Mouse (Mus musculus): ENCODE results near the gene Ciapin1. TPM values are rescaled to one million over a fixed set of nuclear protein-coding genes. Genes with fewer than 3 reads are reported as not detected.
A peak's percentile ranks its signal among the peaks of the same experiment; 100 is the strongest.

Gene Ciapin1
- polyA plus RNA-seq, 1 experiment: 404 TPM

- Histone ChIP-seq H3K36me3 (replicated peaks; ENCODE audit: low read length) (no peaks in the 10 kb centered on the region), H3K4me3 (replicated peaks) (no peak overlapping the region), H3K9me3 (no peaks in the 10 kb centered on the region), H3K27me3 (replicated peaks) (peaks cover 24% of the 10 kb centered on the region), H3K4me1 (peaks cover 65% of the 10 kb centered on the region)
- TF ChIP-seq GATA1 (IDR thresholded peaks at IDR 0.05; ENCODE audit: borderline replicate concordance, low read length) (no peak), FLI1 (IDR thresholded peaks at IDR 0.05; ENCODE audit: low read length) (no peak)
Observed at GRCm38 (mm10) chr8:94781838-94782235, 56.3 kb downstream of the Ciapin1 start.

GRCm38 (mm10) chr8:94781155-94781837 is 56.9 kb downstream of the Ciapin1 start:
- peaks cover 26% of the 10 kb centered on the region for H3K27me3 ChIP-seq (replicated peaks)
- H3K36me3 ChIP-seq (replicated peaks; ENCODE audit: low read length): no peaks in the 10 kb centered on the region
- no peaks in the 10 kb centered on the region for H3K9me3 ChIP-seq
- TF ChIP-seq FLI1 (IDR thresholded peaks at IDR 0.05; ENCODE audit: low read length) (no peak), GATA1 (IDR thresholded peaks at IDR 0.05; ENCODE audit: borderline replicate concordance, low read length) (no peak)
- no peak overlapping the region for H3K4me3 ChIP-seq (replicated peaks)
- peaks cover 71% of the 10 kb centered on the region for H3K4me1 ChIP-seq

DNA sequence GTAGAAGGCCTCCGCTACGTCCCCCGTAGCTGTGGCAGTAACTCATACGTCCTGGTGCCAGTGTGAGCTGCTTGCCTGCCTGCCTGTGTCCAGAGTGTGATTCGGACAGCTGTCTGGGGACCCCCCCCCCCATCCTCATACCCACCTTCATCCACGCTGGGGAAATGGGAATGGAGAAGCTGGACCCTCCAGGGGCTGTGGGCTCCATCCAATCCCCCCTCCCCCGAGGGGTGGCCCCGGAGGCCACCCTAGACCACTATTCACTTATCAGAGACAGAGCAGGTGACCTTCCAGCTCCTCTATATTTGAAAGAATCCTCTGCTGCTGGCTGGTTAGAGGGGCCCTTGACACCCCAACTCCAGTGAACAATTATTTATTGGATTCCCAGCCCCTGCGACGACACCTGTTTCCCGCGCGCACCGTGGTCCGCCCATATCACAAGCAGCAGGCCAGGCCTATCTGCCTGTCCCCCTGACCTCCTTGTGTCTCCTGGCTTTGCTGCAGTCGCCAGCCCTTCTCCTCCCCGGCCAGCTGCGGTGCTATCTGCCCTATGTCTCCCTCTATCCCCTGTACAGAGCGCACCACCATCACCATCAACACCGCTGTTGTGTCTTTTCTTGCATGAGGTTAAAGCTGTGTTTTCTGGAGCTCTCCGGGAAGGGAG is 57.5 kb downstream of the Ciapin1 start:
- no peaks in the 10 kb centered on the region for H3K9me3 ChIP-seq
- no peaks in the 10 kb centered on the region for H3K36me3 ChIP-seq (replicated peaks; ENCODE audit: low read length)
- no peak overlapping the region for H3K4me3 ChIP-seq (replicated peaks)
- H3K4me1 ChIP-seq: peaks cover 74% of the 10 kb centered on the region
- TF ChIP-seq FLI1 (IDR thresholded peaks at IDR 0.05; ENCODE audit: low read length) (no peak), GATA1 (IDR thresholded peaks at IDR 0.05; ENCODE audit: borderline replicate concordance, low read length) (no peak)
- peaks cover 31% of the 10 kb centered on the region for H3K27me3 ChIP-seq (replicated peaks)

DNA sequence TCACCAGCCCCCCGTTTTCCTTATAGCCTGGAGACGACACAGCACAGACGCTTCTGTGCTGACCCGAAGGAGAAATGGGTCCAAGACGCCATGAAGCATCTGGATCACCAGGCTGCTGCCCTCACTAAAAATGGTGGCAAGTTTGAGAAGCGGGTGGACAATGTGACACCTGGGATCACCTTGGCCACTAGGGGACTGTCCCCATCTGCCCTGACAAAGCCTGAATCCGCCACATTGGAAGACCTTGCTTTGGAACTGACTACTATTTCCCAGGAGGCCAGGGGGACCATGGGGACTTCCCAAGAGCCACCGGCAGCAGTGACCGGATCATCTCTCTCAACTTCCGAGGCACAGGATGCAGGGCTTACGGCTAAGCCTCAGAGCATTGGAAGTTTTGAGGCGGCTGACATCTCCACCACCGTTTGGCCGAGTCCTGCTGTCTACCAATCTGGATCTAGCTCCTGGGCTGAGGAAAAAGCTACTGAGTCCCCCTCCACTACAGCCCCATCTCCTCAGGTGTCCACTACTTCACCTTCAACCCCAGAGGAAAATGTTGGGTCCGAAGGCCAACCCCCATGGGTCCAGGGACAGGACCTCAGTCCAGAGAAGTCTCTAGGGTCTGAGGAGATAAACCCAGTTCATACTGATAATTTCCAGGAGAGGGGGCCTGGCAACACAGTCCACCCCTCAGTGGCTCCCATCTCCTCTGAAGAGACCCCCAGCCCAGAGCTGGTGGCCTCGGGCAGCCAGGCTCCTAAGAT is 58.4 kb downstream of the Ciapin1 start:
- Histone ChIP-seq H3K9me3 (no peaks in the 10 kb centered on the region), H3K36me3 (replicated peaks; ENCODE audit: low read length) (no peaks in the 10 kb centered on the region), H3K4me3 (replicated peaks) (peak overlapping the region; percentile 62), H3K27me3 (replicated peaks) (peaks cover 34% of the 10 kb centered on the region), H3K4me1 (peaks cover 70% of the 10 kb centered on the region)
- TF ChIP-seq GATA1 (IDR thresholded peaks at IDR 0.05; ENCODE audit: borderline replicate concordance, low read length) (no peak), FLI1 (IDR thresholded peaks at IDR 0.05; ENCODE audit: low read length) (no peak)

GRCm38 (mm10) chr8:94778895-94779533 is 59.1 kb downstream of the Ciapin1 start:
- no peak for TF ChIP-seq FLI1 (IDR thresholded peaks at IDR 0.05; ENCODE audit: low read length)
- TF ChIP-seq GATA1 (IDR thresholded peaks at IDR 0.05; ENCODE audit: borderline replicate concordance, low read length): no peak
- Histone ChIP-seq H3K9me3 (no peaks in the 10 kb centered on the region), H3K4me3 (replicated peaks) (peak overlapping the region; percentile 79), H3K36me3 (replicated peaks; ENCODE audit: low read length) (no peaks in the 10 kb centered on the region), H3K27me3 (replicated peaks) (peaks cover 39% of the 10 kb centered on the region), H3K4me1 (peaks cover 64% of the 10 kb centered on the region)

- Histone ChIP-seq H3K9me3 (no peaks in the 10 kb centered on the region), H3K27me3 (replicated peaks) (peaks cover 45% of the 10 kb centered on the region), H3K4me1 (peaks cover 61% of the 10 kb centered on the region), H3K36me3 (replicated peaks; ENCODE audit: low read length) (no peaks in the 10 kb centered on the region), H3K4me3 (replicated peaks) (peak overlapping the region; percentile 71)
- no peak for TF ChIP-seq GATA1 (IDR thresholded peaks at IDR 0.05; ENCODE audit: borderline replicate concordance, low read length)
- no peak for TF ChIP-seq FLI1 (IDR thresholded peaks at IDR 0.05; ENCODE audit: low read length)
Observed at GRCm38 (mm10) chr8:94778473-94778872, 59.7 kb downstream of the Ciapin1 start.

DNA sequence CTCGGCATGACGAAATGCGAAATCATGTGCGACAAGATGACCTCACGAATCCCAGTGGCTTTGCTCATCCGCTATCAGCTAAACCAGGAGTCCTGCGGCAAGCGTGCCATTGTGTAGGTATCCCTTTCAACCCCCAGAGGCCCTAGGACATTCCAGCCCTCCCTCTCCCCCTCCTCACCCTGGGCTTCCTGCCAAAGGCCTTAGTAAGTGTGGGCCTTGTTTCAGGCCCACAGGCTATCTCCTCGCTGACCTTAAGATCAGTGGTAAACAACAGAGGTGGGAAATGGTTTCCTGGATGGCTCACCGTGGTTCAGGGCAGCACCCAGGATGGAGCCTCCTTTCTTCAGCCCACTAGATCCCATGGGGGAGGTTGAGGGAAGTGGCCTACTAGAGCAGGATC is 60.1 kb downstream of the Ciapin1 start:
- Histone ChIP-seq H3K27me3 (replicated peaks) (peaks cover 49% of the 10 kb centered on the region), H3K9me3 (no peaks in the 10 kb centered on the region), H3K36me3 (replicated peaks; ENCODE audit: low read length) (no peaks in the 10 kb centered on the region), H3K4me1 (peaks cover 66% of the 10 kb centered on the region), H3K4me3 (replicated peaks) (peak overlapping the region; percentile 71)
- TF ChIP-seq FLI1 (IDR thresholded peaks at IDR 0.05; ENCODE audit: low read length) (no peak), GATA1 (IDR thresholded peaks at IDR 0.05; ENCODE audit: borderline replicate concordance, low read length) (no peak)

DNA sequence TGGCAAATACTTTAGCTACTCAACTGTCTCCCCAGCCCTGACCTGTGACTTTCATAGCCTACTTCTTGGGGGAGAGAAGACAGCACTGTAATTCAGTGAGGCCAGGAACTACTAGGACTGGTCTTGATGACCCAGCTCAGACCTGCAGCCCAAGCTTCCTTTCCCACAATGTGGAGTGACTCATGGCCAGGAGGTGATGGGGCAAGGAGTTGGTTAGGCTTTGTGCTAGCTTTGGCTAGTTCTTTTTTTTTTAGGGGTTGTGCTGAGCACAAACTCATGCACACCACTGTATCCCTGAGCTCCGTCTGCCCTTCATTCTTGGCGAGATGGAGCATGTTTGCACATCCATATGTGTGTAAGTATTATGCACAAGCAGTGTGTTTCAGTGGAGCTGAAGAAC is 61.8 kb downstream of the Ciapin1 start:
- H3K9me3 ChIP-seq: no peaks in the 10 kb centered on the region
- peaks cover 66% of the 10 kb centered on the region for H3K27me3 ChIP-seq (replicated peaks)
- TF ChIP-seq FLI1 (IDR thresholded peaks at IDR 0.05; ENCODE audit: low read length) (no peak), GATA1 (IDR thresholded peaks at IDR 0.05; ENCODE audit: borderline replicate concordance, low read length) (no peak)

GRCm38 (mm10) chr8:94774601-94775000 is 63.6 kb downstream of the Ciapin1 start:
- Histone ChIP-seq H3K4me1 (peaks cover 76% of the 10 kb centered on the region), H3K27me3 (replicated peaks) (peaks cover 74% of the 10 kb centered on the region), H3K4me3 (replicated peaks) (no peak overlapping the region), H3K9me3 (no peaks in the 10 kb centered on the region), H3K36me3 (replicated peaks; ENCODE audit: low read length) (no peaks in the 10 kb centered on the region)
- no peak for TF ChIP-seq GATA1 (IDR thresholded peaks at IDR 0.05; ENCODE audit: borderline replicate concordance, low read length)
- TF ChIP-seq FLI1 (IDR thresholded peaks at IDR 0.05; ENCODE audit: low read length): no peak

More for the DNA sequence above, 61.8 kb downstream of the Ciapin1 start:
- no peaks in the 10 kb centered on the region for H3K36me3 ChIP-seq (replicated peaks; ENCODE audit: low read length)
- peaks cover 76% of the 10 kb centered on the region for H3K4me1 ChIP-seq
- no peak overlapping the region for H3K4me3 ChIP-seq (replicated peaks)

Data from megakaryocyte, embryonic 14.5 days (primary cell).